Mouse (Mus musculus) limb, embryonic 15.5 days (tissue): ENCODE measurements around the gene Coq2. TPM values are rescaled to one million over a fixed set of nuclear protein-coding genes. Genes with fewer than 3 reads are reported as not detected.

ENCODE experiments used
- ATAC-seq: fragments of 200-750 bp; cut with Nextera tagmentation; 2 replicates; pipeline ENCODE4 v1.8.0; 2017; ENCODE audit warnings: low read depth, moderate TSS enrichment; ENCODE audit not compliant: insufficient number of reproducible peaks, low FRiP score, low TSS enrichment
- H3K27ac ChIP-seq: fragments of 300-500 bp; sonication (generic); 2 replicates; pipeline ENCODE4 v1.5.1; 2015; ENCODE audit warnings: moderate library complexity, mild to moderate bottlenecking, inconsistent platforms
- H3K27me3 ChIP-seq: fragments of 300-500 bp; sonication (generic); 2 replicates; pipeline ENCODE4 v1.6.1; 2015; ENCODE audit warnings: inconsistent platforms
- H3K36me3 ChIP-seq: fragments of 300-500 bp; sonication (generic); 2 replicates; pipeline ENCODE4 v1.6.1; 2015; ENCODE audit warnings: inconsistent platforms
- H3K4me1 ChIP-seq: fragments of 300-500 bp; sonication (generic); 2 replicates; pipeline ENCODE4 v1.6.1; 2015; ENCODE audit warnings: inconsistent platforms
- H3K4me2 ChIP-seq: fragments of 300-500 bp; sonication (generic); 2 replicates; pipeline ENCODE4 v1.6.1; 2015; ENCODE audit warnings: mild to moderate bottlenecking, inconsistent platforms
- H3K4me3 ChIP-seq: fragments of 300-500 bp; sonication (generic); 2 replicates; pipeline ENCODE4 v1.5.1; 2015; ENCODE audit warnings: mild to moderate bottlenecking, inconsistent platforms
- H3K9ac ChIP-seq: fragments of 300-500 bp; sonication (generic); 2 replicates; pipeline ENCODE4 v1.6.1; 2015; ENCODE audit warnings: inconsistent platforms
- H3K9me3 ChIP-seq: fragments of 300-500 bp; sonication (generic); 2 replicates; pipeline ENCODE4 v1.6.1; 2016; ENCODE audit warnings: inconsistent platforms
- WGBS: fragments of 180-500 bp; shearing (Covaris S2); methylation state at CpG from one replicate; pipeline ENCODE4 v1.1.7; 2015; 5-methylcytosine and 5-hydroxymethylcytosine counted together
- polyA plus RNA-seq: library from polyadenylated mRNA; unstranded; fragments of >200 nt; fragmentation: Nextera tagmentation; extraction: Ambion mirVana; gene quantifications from 2 replicates; pipeline ENCODE4 v1.2.1, GENCODE M21; 2015

The Coq2 gene
- polyA plus RNA-seq, 1 experiment from 2014 or later = 48.0 TPM

DNA sequence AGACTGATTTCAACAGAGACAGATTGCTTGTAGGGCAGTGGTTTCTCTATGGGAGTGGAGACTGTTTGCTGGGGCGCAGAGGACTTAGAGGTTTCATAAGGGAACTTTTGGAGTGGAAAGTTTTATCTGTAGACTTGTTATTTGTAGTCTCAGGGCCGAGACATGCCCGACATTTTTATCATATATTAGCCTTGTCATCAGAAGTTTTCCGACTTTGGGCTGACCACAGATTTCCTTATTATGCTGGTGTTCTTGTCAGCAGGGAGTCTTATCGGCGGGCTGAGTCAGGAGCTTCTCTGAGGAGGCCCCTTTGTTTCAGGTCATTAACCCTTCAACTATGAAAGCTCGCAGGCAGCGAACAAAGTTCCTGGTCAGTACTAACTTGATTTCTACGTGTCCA is 67.1 kb downstream of the Coq2 start:
- no peaks in the 10 kb centered on the region for H3K9me3 ChIP-seq
- no peak overlapping the region for H3K4me3 ChIP-seq
- no peak for ATAC-seq
- H3K4me2 ChIP-seq = no peak overlapping the region
- H3K9ac ChIP-seq = no peak overlapping the region
- 89% methylated on average over 9 of the region's 9 CpGs for WGBS
- no peaks in the 10 kb centered on the region for H3K27me3 ChIP-seq
- no peak overlapping the region for H3K27ac ChIP-seq
- peaks cover 9% of the 10 kb centered on the region for H3K4me1 ChIP-seq
- no peaks in the 10 kb centered on the region for H3K36me3 ChIP-seq

DNA sequence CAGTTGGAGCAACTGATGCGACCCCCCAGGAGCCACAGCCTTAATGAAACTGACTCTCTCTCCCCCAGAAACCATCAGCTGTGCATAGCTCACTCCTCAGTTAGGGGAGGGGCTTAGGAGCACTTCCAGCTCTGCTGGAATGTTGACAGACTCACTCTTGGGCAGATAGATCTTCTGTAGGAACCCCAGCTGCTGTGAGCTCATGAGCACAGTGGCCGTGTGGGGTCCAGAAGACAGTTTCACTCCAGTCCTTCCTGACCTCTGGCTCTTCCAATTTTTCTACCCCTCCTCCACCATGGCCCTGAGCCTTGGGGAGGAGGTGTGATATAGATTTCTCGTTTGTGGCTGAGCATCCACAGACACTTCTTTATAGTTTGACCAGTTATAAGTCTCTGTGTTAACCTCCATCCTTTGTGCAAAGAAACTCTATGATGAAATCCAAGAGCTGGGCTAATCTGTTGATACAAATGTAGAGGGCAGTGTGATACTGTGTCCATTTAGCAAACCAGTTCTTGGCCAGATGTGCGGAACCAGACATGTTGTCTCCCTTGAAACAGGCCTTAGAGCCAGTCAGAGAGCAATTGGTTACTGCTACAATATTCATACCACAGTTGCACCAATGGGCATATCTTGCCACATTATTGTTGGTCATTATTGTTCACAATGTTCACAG is 67.7 kb downstream of the Coq2 start:
- no peak for ATAC-seq
- Histone ChIP-seq H3K9me3 (no peaks in the 10 kb centered on the region), H3K4me3 (no peak overlapping the region), H3K4me1 (peaks cover 9% of the 10 kb centered on the region), H3K9ac (no peak overlapping the region), H3K4me2 (no peak overlapping the region), H3K36me3 (no peaks in the 10 kb centered on the region), H3K27me3 (no peaks in the 10 kb centered on the region), H3K27ac (no peak overlapping the region)
- WGBS = 56% methylated on average over 4 of the region's 4 CpGs

DNA sequence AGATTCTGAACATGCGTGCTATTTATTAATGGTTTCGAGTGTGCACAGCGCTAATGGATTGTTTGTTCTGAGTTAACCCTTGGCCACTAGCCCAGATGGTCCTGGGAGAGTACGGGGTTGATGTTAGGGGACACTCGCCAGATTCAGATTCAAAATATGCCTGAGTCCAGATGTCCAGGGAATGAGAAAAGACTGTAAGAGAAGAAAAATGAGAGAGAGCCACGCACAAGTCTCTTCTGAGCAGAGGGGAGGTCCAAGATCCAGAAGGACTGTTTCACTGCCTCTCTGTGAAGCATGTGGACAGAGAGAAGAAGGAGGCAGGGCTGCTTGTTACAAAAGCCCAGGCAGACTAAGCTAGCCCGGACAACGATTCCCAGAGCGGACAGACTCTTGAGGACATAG is 69.1 kb downstream of the Coq2 start:
- Histone ChIP-seq H3K36me3 (no peaks in the 10 kb centered on the region), H3K9ac (no peak overlapping the region), H3K4me3 (no peak overlapping the region), H3K4me1 (peaks cover 9% of the 10 kb centered on the region), H3K27ac (peak overlapping the region; percentile 71), H3K4me2 (peak overlapping the region; percentile 10; the same call in 1 of the 2 replicates), H3K27me3 (no peaks in the 10 kb centered on the region), H3K9me3 (no peaks in the 10 kb centered on the region)
- 37% methylated on average over 9 of the region's 9 CpGs for WGBS
- no peak for ATAC-seq

Other genes with a start within 250 kb of the Coq2 start
- gene Lin54, start 174.5 kb downstream of the Coq2 start, polyA plus RNA-seq = 9.2 and 10.6 TPM in 2 replicates
- 182 and 195 TPM in 2 replicates for gene Cops4, start 156.8 kb downstream of the Coq2 start, polyA plus RNA-seq
- 5.3 and 8.3 TPM in 2 replicates for gene Plac8, start 102.9 kb downstream of the Coq2 start, polyA plus RNA-seq
- gene Hpse, start 44.6 kb upstream of the Coq2 start, polyA plus RNA-seq = 5.8 and 6.1 TPM in 2 replicates
- 12.1 and 15.2 TPM in 2 replicates for gene Helq, start 123.5 kb upstream of the Coq2 start, polyA plus RNA-seq
- gene Mrps18c, start 123.5 kb upstream of the Coq2 start, polyA plus RNA-seq = 126 and 152 TPM in 2 replicates
- 24.7 and 27.4 TPM in 2 replicates for gene Abraxas1, start 145.8 kb upstream of the Coq2 start, polyA plus RNA-seq
- gene Gpat3, start 170.6 kb upstream of the Coq2 start, polyA plus RNA-seq = 2.0 and 2.4 TPM in 2 replicates